Mouse (Mus musculus) urinary bladder, postnatal 36 days (tissue): ENCODE measurements around the gene Rrp15.

Source experiments
- DNase-seq, 2 experiments: peaks; one replicate each; pipeline ENCODE4 v3.0.0; 2022; ENCODE audit warnings: low spot score in 2 of 2, mixed read lengths in 1 of 2

The Rrp15 gene

GRCm38 (mm10) chr1:186714980-186715896, 33.9 kb downstream of the Rrp15 start:
- DNase-seq: no peak

DNA sequence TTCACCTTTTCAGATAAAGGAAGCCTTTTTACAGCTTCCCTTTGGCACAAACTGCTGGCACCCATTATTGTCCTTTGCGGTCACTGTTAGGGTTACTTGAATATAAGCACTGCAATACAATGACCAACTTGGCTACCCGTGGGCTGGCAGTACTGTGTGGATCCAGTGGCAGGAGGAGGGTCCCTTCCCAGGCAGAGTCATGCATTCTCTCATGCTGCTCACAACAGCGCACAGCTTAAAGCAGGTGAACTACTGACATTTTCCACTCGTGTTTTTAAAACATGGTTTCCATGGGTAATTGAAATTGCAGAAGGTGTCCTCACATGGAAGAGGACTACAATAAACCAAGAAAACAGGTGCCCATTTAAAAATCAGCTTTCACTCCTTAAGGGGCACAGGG, 34.9 kb downstream of the Rrp15 start:
- no peak for DNase-seq

GRCm38 (mm10) chr1:186712802-186713471, 36.2 kb downstream of the Rrp15 start:
- no peak for DNase-seq

- peak in 1 of 2 experiments; percentile 29 for DNase-seq
These were observed 43.3 kb downstream of the Rrp15 start, which contains the start of gene Tgfb2 for GRCm38 (mm10) chr1:186705915-186706248. Gene Tgfb2 (minus strand): TSS chr1:186705989.

DNA sequence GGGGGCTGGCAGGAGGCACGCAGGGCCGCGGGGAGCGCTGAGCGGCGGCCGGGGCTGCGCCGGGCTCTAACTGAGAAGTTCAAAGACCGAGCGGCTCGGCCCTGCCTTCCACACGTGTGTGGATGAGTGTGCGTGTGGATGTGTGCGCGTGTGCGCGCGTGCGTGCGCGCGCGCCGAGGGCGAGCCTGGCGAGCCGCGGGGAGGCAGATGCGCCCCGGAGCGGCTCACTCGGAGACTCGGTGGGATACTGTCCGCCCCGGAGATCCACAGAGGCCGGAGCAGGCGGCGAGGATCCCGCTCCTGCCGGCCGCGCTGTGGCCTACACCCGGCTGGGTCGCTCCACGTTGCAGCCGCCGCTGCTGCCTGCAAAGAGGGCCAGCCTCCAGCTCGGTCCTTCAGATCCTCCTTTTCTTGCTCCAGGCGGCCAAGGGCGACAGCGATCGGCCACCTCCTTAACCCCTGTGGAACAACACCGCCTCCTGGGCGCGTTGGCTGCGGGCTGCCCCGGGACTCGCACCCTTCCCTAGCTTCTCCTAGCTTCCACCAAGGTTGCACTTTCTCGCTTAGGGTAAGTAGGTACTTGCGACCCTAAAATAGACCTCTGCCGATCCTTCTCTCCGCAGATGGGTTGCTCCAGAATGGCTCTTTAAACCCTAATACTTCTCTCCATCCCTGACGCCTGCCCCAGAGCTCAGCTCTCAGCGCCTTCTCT, 43.8 kb downstream of the Rrp15 start:
- DNase-seq: peak; percentile 56 to 62

DNA sequence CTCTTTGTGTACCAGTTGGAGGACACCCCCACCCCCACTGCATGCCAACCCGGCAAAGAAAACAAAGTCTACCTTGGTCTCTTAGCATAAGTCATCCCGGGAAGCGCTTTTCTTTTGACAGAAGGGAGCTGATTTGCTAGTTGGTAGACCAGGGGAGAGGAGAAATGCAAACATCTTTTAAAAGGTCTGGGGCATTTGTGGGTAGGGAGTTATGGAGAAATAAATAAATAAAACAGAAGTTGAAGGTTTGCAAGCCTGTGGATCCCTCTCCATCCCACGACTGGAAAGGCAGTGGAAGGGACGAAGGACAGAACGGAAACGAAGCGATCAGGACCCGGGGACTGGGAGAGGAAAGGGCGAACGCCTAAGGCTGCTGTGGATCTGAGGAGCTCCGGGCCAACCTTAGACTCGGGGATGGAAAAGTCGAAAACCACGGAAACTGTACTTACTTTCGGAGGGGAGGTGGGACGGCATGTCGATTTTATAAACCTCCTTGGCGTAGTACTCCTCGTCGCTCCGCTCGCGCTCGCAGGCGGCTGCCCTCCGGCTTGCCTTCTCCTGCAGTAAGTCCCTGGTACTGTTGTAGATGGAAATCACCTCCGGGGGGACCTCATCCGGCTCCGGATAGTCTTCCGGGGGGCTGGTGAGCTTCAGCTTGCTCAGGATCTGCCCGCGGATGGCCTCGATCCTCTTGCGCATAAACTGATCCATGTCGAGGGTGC, 45.0 kb downstream of the Rrp15 start:
- DNase-seq: peak; percentile 11 to 37

DNA sequence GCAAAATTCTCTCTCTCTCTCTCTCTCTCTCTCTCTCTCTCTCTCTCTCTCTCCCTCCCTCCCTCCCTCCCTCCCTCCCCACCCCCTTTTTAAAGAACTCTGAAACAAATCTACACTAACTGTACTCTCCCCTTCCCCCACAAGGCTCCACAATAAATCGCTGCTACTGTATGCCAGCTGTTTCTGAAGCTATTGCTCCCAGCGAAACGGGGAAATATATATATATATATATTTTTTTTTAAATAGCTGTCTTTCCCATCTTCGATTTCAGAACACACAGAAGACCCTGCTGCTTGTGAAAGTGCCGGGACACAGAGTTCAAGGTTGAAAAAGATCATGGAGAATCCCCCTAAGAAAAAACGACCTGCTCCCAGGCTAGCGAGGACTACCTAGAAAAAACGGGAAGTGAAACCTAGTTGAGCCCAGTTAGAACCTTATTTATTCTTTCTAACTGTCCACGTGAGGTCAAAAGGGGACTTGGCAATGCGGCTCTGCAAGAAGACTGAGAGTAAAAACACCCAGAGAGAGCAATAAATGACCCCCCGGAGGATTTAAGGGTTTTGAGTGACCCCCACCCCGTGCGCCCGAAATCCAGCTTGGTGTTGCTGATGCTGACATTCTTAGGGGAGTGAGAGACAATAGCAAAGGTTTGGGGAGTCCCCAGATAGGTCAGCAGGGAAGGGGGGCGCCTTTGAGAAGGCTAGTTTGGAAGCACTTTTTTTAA, 45.7 kb downstream of the Rrp15 start:
- DNase-seq: no peak

GRCm38 (mm10) chr1:186702391-186703255, 46.5 kb downstream of the Rrp15 start:
- DNase-seq: no peak

GRCm38 (mm10) chr1:186701206-186701905, 47.8 kb downstream of the Rrp15 start:
- DNase-seq: no peak

- DNase-seq: no peak
These were observed 48.7 kb downstream of the Rrp15 start for GRCm38 (mm10) chr1:186700496-186700895.

GRCm38 (mm10) chr1:186698583-186699338, 50.4 kb downstream of the Rrp15 start:
- DNase-seq: peak in 1 of 2 experiments; percentile 19

GRCm38 (mm10) chr1:186696231-186696630, 52.9 kb downstream of the Rrp15 start:
- no peak for DNase-seq

DNA sequence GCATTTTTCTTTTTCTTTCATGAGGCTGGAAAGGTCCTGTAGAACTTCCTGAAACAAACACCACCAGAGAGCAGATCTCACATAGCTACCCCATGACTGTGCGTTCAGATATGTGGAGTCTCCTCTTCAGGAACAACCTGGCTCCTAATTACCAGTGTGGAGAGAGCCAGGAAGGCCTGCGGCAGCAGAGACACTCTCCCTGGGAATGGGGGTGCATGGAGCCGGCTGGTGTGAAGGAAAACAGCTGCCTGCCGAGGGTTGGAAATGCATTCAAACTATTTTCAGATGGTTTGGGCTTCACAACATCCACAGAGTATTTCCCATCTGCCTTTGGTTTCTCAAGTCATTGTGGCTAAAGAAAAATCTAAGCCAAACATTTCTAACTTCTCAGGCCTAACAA, 53.8 kb downstream of the Rrp15 start:
- peak in 1 of 2 experiments; percentile 14 for DNase-seq

DNA sequence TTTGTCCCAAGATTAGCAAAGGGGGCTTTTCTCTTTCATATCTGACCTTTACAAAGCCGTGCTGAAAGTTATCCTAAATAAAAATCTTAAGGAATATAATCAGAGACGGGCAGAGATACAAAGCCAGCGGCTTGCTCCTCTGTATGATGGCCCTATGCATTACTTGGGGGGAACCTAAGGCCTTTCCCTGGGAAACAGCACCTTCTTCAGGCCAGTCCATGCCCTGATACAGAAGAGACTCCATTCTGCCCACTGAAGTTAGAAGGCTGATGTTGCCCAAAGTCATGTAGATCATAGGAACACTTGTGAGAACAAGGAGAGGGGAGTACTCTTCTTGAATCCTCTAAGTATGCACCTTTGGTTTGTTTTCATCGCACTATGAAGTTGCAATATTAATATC, 56.8 kb downstream of the Rrp15 start:
- no peak for DNase-seq

GRCm38 (mm10) chr1:186691708-186692107, 57.5 kb downstream of the Rrp15 start:
- DNase-seq: no peak

GRCm38 (mm10) chr1:186684041-186684440, 65.1 kb downstream of the Rrp15 start:
- no peak for DNase-seq

GRCm38 (mm10) chr1:186682606-186683005, 66.6 kb downstream of the Rrp15 start:
- DNase-seq: no peak

DNA sequence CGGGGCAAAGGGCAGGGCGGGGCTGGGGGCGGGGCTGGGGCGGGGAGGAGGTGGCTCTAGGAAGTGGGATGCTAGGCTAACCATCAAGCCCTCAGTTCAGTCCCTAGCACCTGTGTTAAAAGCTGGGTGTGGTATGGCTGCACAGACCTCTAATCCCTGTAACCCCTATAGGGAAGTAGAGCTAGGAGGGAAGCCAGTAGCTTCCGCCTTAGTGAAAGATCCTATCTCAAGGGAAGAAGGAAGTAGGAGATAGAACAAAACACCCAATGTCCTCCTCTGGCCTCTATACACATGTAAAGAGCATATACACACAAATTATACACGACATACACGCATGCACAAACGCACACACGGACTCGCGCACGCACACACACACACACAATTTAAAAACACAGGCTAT, 71.5 kb downstream of the Rrp15 start:
- DNase-seq: no peak

DNA sequence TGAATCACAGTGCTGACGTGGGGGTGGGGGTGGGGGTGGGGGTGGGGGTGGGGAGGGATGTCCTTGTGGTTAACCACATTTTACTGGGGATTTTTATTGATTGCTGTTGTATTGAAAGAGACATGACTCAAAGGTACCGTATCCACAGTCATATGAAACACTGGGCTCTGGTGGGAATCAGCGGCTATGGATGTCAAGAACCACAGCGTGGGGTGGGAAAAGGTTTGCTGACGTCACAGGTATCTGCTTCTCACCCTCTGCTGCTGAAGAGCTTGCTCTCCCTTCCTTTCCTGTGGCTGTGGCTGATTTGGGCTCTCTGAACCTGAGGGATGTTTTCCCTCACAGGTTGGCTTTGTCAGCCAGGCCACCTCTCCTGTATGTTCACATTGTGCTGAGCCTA, 73.0 kb downstream of the Rrp15 start:
- DNase-seq: no peak
